ENCODE assay signal across 8 mouse cellular contexts in genomic region chr17:78221007-78221642, GRCm38 (mm10). TPM values are rescaled to one million over a fixed set of nuclear protein-coding genes. Genes with fewer than 3 reads are reported as not detected.
DNase-seq lines count a peak whose midpoint lies in the region; ATAC-seq lines count a peak whose summit lies in the region.

No protein-coding gene starts in this region.

- H3K9ac ChIP-seq in kidney, embryonic 15.5 days: no peak overlapping the region
- no peak overlapping the region for H3K9ac ChIP-seq in neural tube, embryonic 15.5 days (replicated peaks)

- WGBS in kidney, embryonic 15.5 days: 53% methylated on average over 8 of the region's 8 CpGs
- 63% methylated on average over 8 of the region's 8 CpGs for WGBS in neural tube, embryonic 15.5 days

- H3K27me3 ChIP-seq in kidney, embryonic 15.5 days: no peaks in the 10 kb centered on the region
- no peaks in the 10 kb centered on the region for H3K27me3 ChIP-seq in neural tube, embryonic 15.5 days (replicated peaks)

- no peak overlapping the region for H3K4me3 ChIP-seq in kidney, embryonic 15.5 days (replicated peaks)
- no peak overlapping the region for H3K4me3 ChIP-seq in neural tube, embryonic 15.5 days (replicated peaks)

- H3K4me2 ChIP-seq in kidney, embryonic 15.5 days: no peak overlapping the region
- no peak overlapping the region for H3K4me2 ChIP-seq in neural tube, embryonic 15.5 days

- no peaks in the 10 kb centered on the region for H3K9me3 ChIP-seq in kidney, embryonic 15.5 days (replicated peaks)
- H3K9me3 ChIP-seq in neural tube, embryonic 15.5 days (replicated peaks): no peaks in the 10 kb centered on the region

- H3K4me1 ChIP-seq in kidney, embryonic 15.5 days: peaks cover 73% of the 10 kb centered on the region
- peaks cover 42% of the 10 kb centered on the region for H3K4me1 ChIP-seq in neural tube, embryonic 15.5 days

- no peak overlapping the region for H3K27ac ChIP-seq in kidney, embryonic 15.5 days
- H3K27ac ChIP-seq in neural tube, embryonic 15.5 days (replicated peaks): no peak overlapping the region

- DNase-seq in adrenal gland, postnatal 36 days: peak; percentile 32 to 41
- no peak for DNase-seq in adrenal gland, postnatal 4 days (ENCODE audit: low spot score in 2 of 2)
- peak; percentile 72 for DNase-seq in kidney, adult 18-20 months
- peak; percentile 68 to 70 for DNase-seq in cerebellum, postnatal 10 days
- DNase-seq in kidney, postnatal 14 days: peak; percentile 66

- no peaks in the 10 kb centered on the region for H3K36me3 ChIP-seq in kidney, embryonic 15.5 days
- no peaks in the 10 kb centered on the region for H3K36me3 ChIP-seq in neural tube, embryonic 15.5 days

- no peak for ATAC-seq in kidney, embryonic 15.5 days (replicated peaks; ENCODE audit: low FRiP score)
- no peak for ATAC-seq in neural tube, embryonic 15.5 days (ENCODE audit: low FRiP score)
- no peak for ATAC-seq in megakaryocyte progenitor cell, adult 5-6 weeks (replicated peaks; ENCODE audit: poor library complexity)

RNA-seq across cellular contexts. Expression of gene Crim1, which starts 21.1 kb away (rescaled TPM):
- 10 to 100 TPM; 35.0 to 37.0 TPM for total RNA-seq in adrenal gland, postnatal 36 days (2021)
- total RNA-seq in adrenal gland, postnatal 4 days (2021): 10 to 100 TPM; 33.2 to 38.1 TPM
- 6.2 and 6.5 TPM in 2 replicates for polyA plus RNA-seq in kidney, embryonic 15.5 days (2015; fragmentation: Nextera tagmentation; extraction: Ambion mirVana)
- 15.8 and 17.4 TPM in 2 replicates for polyA plus RNA-seq in neural tube, embryonic 15.5 days (2015; fragmentation: Nextera tagmentation; extraction: Ambion mirVana)
- total RNA-seq in megakaryocyte progenitor cell, adult 5-6 weeks (2015): 1.2 and 2.1 TPM in 2 replicates
- total RNA-seq in megakaryocyte progenitor cell, adult 5-6 weeks (2017): 0.79 and 1.3 TPM in 2 replicates

Comparison
In these comparisons a context has a peak if more than half of its experiments do, and no peak if none do; other contexts are left out.
1. DNase-seq: peak in adrenal gland, postnatal 36 days (2 of 2), kidney, adult 18-20 months (single experiment), cerebellum, postnatal 10 days (2 of 2) and kidney, postnatal 14 days (single experiment); none in adrenal gland, postnatal 4 days (0 of 2).
2. RNA of gene Crim1, which starts 21.1 kb away (total RNA-seq): 33.2 to 38.1 TPM in adrenal gland, postnatal 4 days and 35.0 to 37.0 TPM in adrenal gland, postnatal 36 days; 0.79 to 2.1 TPM in megakaryocyte progenitor cell, adult 5-6 weeks; every median in the first group is over 10 times any median in the second.